Mouse (Mus musculus): ENCODE results near the gene App. TPM values are rescaled to one million over a fixed set of nuclear protein-coding genes. Genes with fewer than 3 reads are reported as not detected.
A peak's percentile ranks its signal among the peaks of the same experiment; 100 is the strongest.

Gene App
- polyA plus RNA-seq, 1 experiment from 2014 or later: 470 TPM

- Histone ChIP-seq H3K27me3 (ENCODE audit: control insufficient read depth, insufficient read depth, low read depth, low read length) (no peaks in the 10 kb centered on the region), H3K27ac (ENCODE audit: low read length) (no peak overlapping the region), H3K9ac (ENCODE audit: low read depth, low read length) (no peak overlapping the region), H3K9me3 (replicated peaks; ENCODE audit: control insufficient read depth, low read length, poor library complexity, severe bottlenecking) (no peaks in the 10 kb centered on the region), H3K4me2 (ENCODE audit: low read length) (no peak overlapping the region), H3K4me3 (ENCODE audit: low read depth, low read length) (no peak overlapping the region), H3K36me3 (ENCODE audit: control insufficient read depth, insufficient read depth, low read length) (no peaks in the 10 kb centered on the region), H3K4me1 (ENCODE audit: control insufficient read depth, insufficient read depth, low read length) (no peaks in the 10 kb centered on the region)
- ATAC-seq: peak; percentile 41; the same call in 1 of the 2 replicates
- WGBS: 53% methylated on average over 8 of the region's 8 CpGs
These were observed 185.8 kb downstream of the App start for GRCm38 (mm10) chr16:84987724-84988287.

GRCm38 (mm10) chr16:84986016-84986631, 187.4 kb downstream of the App start:
- no peak for ATAC-seq
- 69% methylated on average over 11 of the region's 11 CpGs for WGBS
- H3K27ac ChIP-seq (ENCODE audit: low read length): no peak overlapping the region

GRCm38 (mm10) chr16:84985340-84985739, 188.2 kb downstream of the App start:
- Histone ChIP-seq H3K4me3 (ENCODE audit: low read depth, low read length) (no peak overlapping the region), H3K36me3 (ENCODE audit: control insufficient read depth, insufficient read depth, low read length) (no peaks in the 10 kb centered on the region), H3K9ac (ENCODE audit: low read depth, low read length) (no peak overlapping the region), H3K4me2 (ENCODE audit: low read length) (no peak overlapping the region), H3K9me3 (replicated peaks; ENCODE audit: control insufficient read depth, low read length, poor library complexity, severe bottlenecking) (no peaks in the 10 kb centered on the region), H3K27ac (ENCODE audit: low read length) (no peak overlapping the region), H3K27me3 (ENCODE audit: control insufficient read depth, insufficient read depth, low read depth, low read length) (no peaks in the 10 kb centered on the region), H3K4me1 (ENCODE audit: control insufficient read depth, insufficient read depth, low read length) (no peaks in the 10 kb centered on the region)
- whole genome bisulfite sequencing: 97% methylated on average over 3 of the region's 3 CpGs
- ATAC-seq: no peak

More at GRCm38 (mm10) chr16:84986016-84986631, 187.4 kb downstream of the App start:
- H3K27me3 ChIP-seq (ENCODE audit: control insufficient read depth, insufficient read depth, low read depth, low read length): no peaks in the 10 kb centered on the region
- H3K9me3 ChIP-seq (replicated peaks; ENCODE audit: control insufficient read depth, low read length, poor library complexity, severe bottlenecking): no peaks in the 10 kb centered on the region
- no peaks in the 10 kb centered on the region for H3K4me1 ChIP-seq (ENCODE audit: control insufficient read depth, insufficient read depth, low read length)
- H3K9ac ChIP-seq (ENCODE audit: low read depth, low read length): no peak overlapping the region
- H3K36me3 ChIP-seq (ENCODE audit: control insufficient read depth, insufficient read depth, low read length): no peaks in the 10 kb centered on the region
- H3K4me2 ChIP-seq (ENCODE audit: low read length): no peak overlapping the region
- no peak overlapping the region for H3K4me3 ChIP-seq (ENCODE audit: low read depth, low read length)

- no peaks in the 10 kb centered on the region for H3K36me3 ChIP-seq (ENCODE audit: control insufficient read depth, insufficient read depth, low read length)
- no peak overlapping the region for H3K4me3 ChIP-seq (ENCODE audit: low read depth, low read length)
- no peaks in the 10 kb centered on the region for H3K4me1 ChIP-seq (ENCODE audit: control insufficient read depth, insufficient read depth, low read length)
- 77% methylated on average over 3 of the region's 3 CpGs for WGBS
- H3K4me2 ChIP-seq (ENCODE audit: low read length): no peak overlapping the region
- no peak overlapping the region for H3K9ac ChIP-seq (ENCODE audit: low read depth, low read length)
- no peaks in the 10 kb centered on the region for H3K27me3 ChIP-seq (ENCODE audit: control insufficient read depth, insufficient read depth, low read depth, low read length)
- no peak overlapping the region for H3K27ac ChIP-seq (ENCODE audit: low read length)
- H3K9me3 ChIP-seq (replicated peaks; ENCODE audit: control insufficient read depth, low read length, poor library complexity, severe bottlenecking): no peaks in the 10 kb centered on the region
- no peak for ATAC-seq
These were observed 190.1 kb downstream of the App start for GRCm38 (mm10) chr16:84983428-84983827.

GRCm38 (mm10) chr16:84982589-84982988, 191.0 kb downstream of the App start:
- H3K9ac ChIP-seq (ENCODE audit: low read depth, low read length): no peak overlapping the region
- 94% methylated on average over 3 of the region's 3 CpGs for WGBS

GRCm38 (mm10) chr16:84978589-84978988, 195.0 kb downstream of the App start:
- Histone ChIP-seq H3K36me3 (ENCODE audit: control insufficient read depth, insufficient read depth, low read length) (peaks cover 13% of the 10 kb centered on the region), H3K4me3 (ENCODE audit: low read depth, low read length) (no peak overlapping the region), H3K9ac (ENCODE audit: low read depth, low read length) (no peak overlapping the region), H3K27ac (ENCODE audit: low read length) (no peak overlapping the region), H3K9me3 (replicated peaks; ENCODE audit: control insufficient read depth, low read length, poor library complexity, severe bottlenecking) (no peaks in the 10 kb centered on the region), H3K4me2 (ENCODE audit: low read length) (no peak overlapping the region), H3K4me1 (ENCODE audit: control insufficient read depth, insufficient read depth, low read length) (no peaks in the 10 kb centered on the region), H3K27me3 (ENCODE audit: control insufficient read depth, insufficient read depth, low read depth, low read length) (no peaks in the 10 kb centered on the region)
- WGBS: 87% methylated on average over 5 of the region's 5 CpGs
- no peak for ATAC-seq

More at GRCm38 (mm10) chr16:84982589-84982988, 191.0 kb downstream of the App start:
- H3K27me3 ChIP-seq (ENCODE audit: control insufficient read depth, insufficient read depth, low read depth, low read length): no peaks in the 10 kb centered on the region
- no peak overlapping the region for H3K4me3 ChIP-seq (ENCODE audit: low read depth, low read length)
- no peaks in the 10 kb centered on the region for H3K9me3 ChIP-seq (replicated peaks; ENCODE audit: control insufficient read depth, low read length, poor library complexity, severe bottlenecking)
- peaks cover 6% of the 10 kb centered on the region for H3K36me3 ChIP-seq (ENCODE audit: control insufficient read depth, insufficient read depth, low read length)
- no peak overlapping the region for H3K27ac ChIP-seq (ENCODE audit: low read length)
- ATAC-seq: no peak
- H3K4me2 ChIP-seq (ENCODE audit: low read length): no peak overlapping the region
- no peaks in the 10 kb centered on the region for H3K4me1 ChIP-seq (ENCODE audit: control insufficient read depth, insufficient read depth, low read length)

- H3K9ac ChIP-seq (ENCODE audit: low read depth, low read length): no peak overlapping the region
- no peaks in the 10 kb centered on the region for H3K27me3 ChIP-seq (ENCODE audit: control insufficient read depth, insufficient read depth, low read depth, low read length)
- ATAC-seq: no peak
- H3K4me3 ChIP-seq (ENCODE audit: low read depth, low read length): no peak overlapping the region
- peaks cover 13% of the 10 kb centered on the region for H3K36me3 ChIP-seq (ENCODE audit: control insufficient read depth, insufficient read depth, low read length)
- no peak overlapping the region for H3K4me2 ChIP-seq (ENCODE audit: low read length)
- H3K27ac ChIP-seq (ENCODE audit: low read length): peak overlapping the region; percentile 3; the same call in 1 of the 2 replicates
- no peaks in the 10 kb centered on the region for H3K9me3 ChIP-seq (replicated peaks; ENCODE audit: control insufficient read depth, low read length, poor library complexity, severe bottlenecking)
- peaks cover 12% of the 10 kb centered on the region for H3K4me1 ChIP-seq (ENCODE audit: control insufficient read depth, insufficient read depth, low read length)
- 92% methylated on average over 6 of the region's 6 CpGs for whole genome bisulfite sequencing
These were observed 199.4 kb downstream of the App start for GRCm38 (mm10) chr16:84974176-84974518.

GRCm38 (mm10) chr16:84973446-84974175, 200.0 kb downstream of the App start:
- Histone ChIP-seq H3K36me3 (ENCODE audit: control insufficient read depth, insufficient read depth, low read length) (peaks cover 13% of the 10 kb centered on the region), H3K27ac (ENCODE audit: low read length) (peak overlapping the region; percentile 3; the same call in 1 of the 2 replicates), H3K9me3 (replicated peaks; ENCODE audit: control insufficient read depth, low read length, poor library complexity, severe bottlenecking) (no peaks in the 10 kb centered on the region), H3K27me3 (ENCODE audit: control insufficient read depth, insufficient read depth, low read depth, low read length) (no peaks in the 10 kb centered on the region), H3K4me1 (ENCODE audit: control insufficient read depth, insufficient read depth, low read length) (peaks cover 12% of the 10 kb centered on the region), H3K4me2 (ENCODE audit: low read length) (no peak overlapping the region), H3K4me3 (ENCODE audit: low read depth, low read length) (no peak overlapping the region), H3K9ac (ENCODE audit: low read depth, low read length) (no peak overlapping the region)
- WGBS: 95% methylated on average over 15 of the region's 15 CpGs
- no peak for ATAC-seq
